Mouse (Mus musculus): ENCODE results near the gene Prkar2b. TPM values are rescaled to one million over a fixed set of nuclear protein-coding genes. Genes with fewer than 3 reads are reported as not detected.

Prkar2b gene
- polyA plus RNA-seq, 1 experiment from 2014 or later = 17.4 TPM

- Histone ChIP-seq H3K9me3 (ENCODE audit: low read length) (no peaks in the 10 kb centered on the region), H3K27me3 (ENCODE audit: insufficient read depth, low read length) (no peaks in the 10 kb centered on the region), H3K27ac (ENCODE audit: low read length) (no peak overlapping the region), H3K4me2 (replicated peaks; ENCODE audit: low read depth, low read length) (no peak overlapping the region), H3K36me3 (ENCODE audit: insufficient read depth, low read length) (peaks cover 55% of the 10 kb centered on the region), H3K4me3 (ENCODE audit: low read length) (no peak overlapping the region), H3K9ac (replicated peaks; ENCODE audit: low read length) (no peak overlapping the region), H3K4me1 (ENCODE audit: insufficient read depth, low read length) (no peaks in the 10 kb centered on the region)
- ATAC-seq (ENCODE audit: low FRiP score, low TSS enrichment) = no peak
- 90% methylated on average over 4 of the region's 4 CpGs for WGBS
These were observed 122.6 kb downstream of the Prkar2b start for GRCm38 (mm10) chr12:31938391-31938997.

DNA sequence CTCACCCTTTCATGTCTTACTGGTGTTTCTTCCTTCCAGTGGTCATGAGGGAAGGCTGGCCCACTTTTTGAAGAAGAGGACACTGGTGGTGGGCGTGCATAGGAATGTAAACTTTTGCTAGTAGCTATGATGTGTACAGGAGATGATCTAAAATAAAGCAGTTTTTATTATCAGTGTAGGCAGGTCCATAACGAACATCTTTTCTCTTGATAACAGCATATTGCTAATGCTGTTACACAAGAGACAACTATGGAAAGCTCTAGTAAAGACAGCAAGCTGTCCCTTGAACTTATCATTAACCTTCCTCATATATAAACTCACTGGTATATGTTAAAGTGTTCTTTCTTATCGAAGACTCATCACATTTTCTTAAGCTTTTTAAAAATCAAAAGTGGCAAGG lies 123.5 kb downstream of the Prkar2b start:
- H3K4me3 ChIP-seq (ENCODE audit: low read length) = no peak overlapping the region
- H3K27ac ChIP-seq (ENCODE audit: low read length) = no peak overlapping the region
- no peak overlapping the region for H3K9ac ChIP-seq (replicated peaks; ENCODE audit: low read length)
- peaks cover 52% of the 10 kb centered on the region for H3K36me3 ChIP-seq (ENCODE audit: insufficient read depth, low read length)
- no peaks in the 10 kb centered on the region for H3K27me3 ChIP-seq (ENCODE audit: insufficient read depth, low read length)
- H3K4me2 ChIP-seq (replicated peaks; ENCODE audit: low read depth, low read length) = no peak overlapping the region
- no peak for ATAC-seq (ENCODE audit: low FRiP score, low TSS enrichment)
- no peaks in the 10 kb centered on the region for H3K9me3 ChIP-seq (ENCODE audit: low read length)
- WGBS = 89% methylated on average over 3 of the region's 3 CpGs
- no peaks in the 10 kb centered on the region for H3K4me1 ChIP-seq (ENCODE audit: insufficient read depth, low read length)

GRCm38 (mm10) chr12:31936657-31937300 lies 124.3 kb downstream of the Prkar2b start:
- Histone ChIP-seq H3K27ac (ENCODE audit: low read length) (no peak overlapping the region), H3K27me3 (ENCODE audit: insufficient read depth, low read length) (no peaks in the 10 kb centered on the region), H3K9ac (replicated peaks; ENCODE audit: low read length) (no peak overlapping the region), H3K4me3 (ENCODE audit: low read length) (no peak overlapping the region), H3K36me3 (ENCODE audit: insufficient read depth, low read length) (peaks cover 49% of the 10 kb centered on the region; the same call in 1 of the 2 replicates), H3K9me3 (ENCODE audit: low read length) (no peaks in the 10 kb centered on the region), H3K4me2 (replicated peaks; ENCODE audit: low read depth, low read length) (no peak overlapping the region), H3K4me1 (ENCODE audit: insufficient read depth, low read length) (no peaks in the 10 kb centered on the region)
- ATAC-seq (ENCODE audit: low FRiP score, low TSS enrichment) = no peak
- 41% methylated on average over 6 of the region's 6 CpGs for WGBS

- Histone ChIP-seq H3K9me3 (ENCODE audit: low read length) (no peaks in the 10 kb centered on the region), H3K27ac (ENCODE audit: low read length) (no peak overlapping the region), H3K4me3 (ENCODE audit: low read length) (no peak overlapping the region), H3K36me3 (ENCODE audit: insufficient read depth, low read length) (peaks cover 46% of the 10 kb centered on the region), H3K4me1 (ENCODE audit: insufficient read depth, low read length) (no peaks in the 10 kb centered on the region), H3K27me3 (ENCODE audit: insufficient read depth, low read length) (no peaks in the 10 kb centered on the region), H3K9ac (replicated peaks; ENCODE audit: low read length) (no peak overlapping the region), H3K4me2 (replicated peaks; ENCODE audit: low read depth, low read length) (no peak overlapping the region)
- ATAC-seq (ENCODE audit: low FRiP score, low TSS enrichment) = no peak
- 96% methylated on average over 3 of the region's 3 CpGs for WGBS
These were observed 129.3 kb downstream of the Prkar2b start for GRCm38 (mm10) chr12:31931818-31932217.

DNA sequence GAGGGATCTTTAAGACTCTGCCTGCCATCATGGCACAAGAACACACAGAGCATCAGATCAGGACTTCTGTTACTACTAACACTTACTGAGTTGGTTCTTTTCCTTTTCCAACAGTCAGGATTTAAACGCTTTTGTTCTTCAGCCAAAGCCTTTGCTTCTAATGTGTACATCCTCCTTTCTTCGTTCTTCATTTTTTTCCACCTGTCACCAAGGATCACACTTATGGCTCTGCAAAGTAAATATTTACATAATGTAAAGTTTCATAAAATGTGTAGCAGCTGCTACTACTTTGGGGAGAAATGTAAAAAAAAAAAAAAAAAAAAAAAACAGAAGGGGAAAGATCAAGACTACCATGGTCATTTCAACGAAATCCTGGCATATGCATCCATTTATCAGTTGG lies 132.6 kb downstream of the Prkar2b start:
- H3K27ac ChIP-seq (ENCODE audit: low read length) = no peak overlapping the region
- H3K4me2 ChIP-seq (replicated peaks; ENCODE audit: low read depth, low read length) = no peak overlapping the region
- no peaks in the 10 kb centered on the region for H3K9me3 ChIP-seq (ENCODE audit: low read length)
- no peak overlapping the region for H3K9ac ChIP-seq (replicated peaks; ENCODE audit: low read length)
- H3K36me3 ChIP-seq (ENCODE audit: insufficient read depth, low read length) = peaks cover 47% of the 10 kb centered on the region
- H3K4me3 ChIP-seq (ENCODE audit: low read length) = no peak overlapping the region
- WGBS = 72% methylated on average over 3 of the region's 3 CpGs
- H3K27me3 ChIP-seq (ENCODE audit: insufficient read depth, low read length) = no peaks in the 10 kb centered on the region
- no peak for ATAC-seq (ENCODE audit: low FRiP score, low TSS enrichment)
- H3K4me1 ChIP-seq (ENCODE audit: insufficient read depth, low read length) = no peaks in the 10 kb centered on the region

DNA sequence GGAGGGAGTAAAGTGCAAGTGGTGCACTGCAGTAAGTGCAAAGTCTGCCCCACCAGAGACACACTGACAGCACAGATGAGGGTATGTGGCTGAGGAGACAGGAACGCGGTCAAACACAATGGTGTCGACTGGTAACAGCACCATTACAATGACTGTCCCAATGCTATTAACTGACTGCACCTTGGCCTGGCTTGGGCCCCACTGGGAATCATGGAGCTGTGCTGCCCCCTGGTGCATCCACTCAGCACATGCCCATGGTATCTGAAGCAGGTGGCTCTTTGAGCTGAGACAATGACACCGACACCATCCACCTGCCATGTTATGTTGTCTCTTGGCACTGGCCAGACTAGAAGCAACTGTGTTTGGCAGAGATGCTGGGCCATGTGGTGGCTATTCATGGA lies 134.4 kb downstream of the Prkar2b start:
- H3K9me3 ChIP-seq (ENCODE audit: low read length) = no peaks in the 10 kb centered on the region
- H3K27me3 ChIP-seq (ENCODE audit: insufficient read depth, low read length) = no peaks in the 10 kb centered on the region
- H3K4me2 ChIP-seq (replicated peaks; ENCODE audit: low read depth, low read length) = no peak overlapping the region
- H3K36me3 ChIP-seq (ENCODE audit: insufficient read depth, low read length) = peaks cover 42% of the 10 kb centered on the region
- ATAC-seq (ENCODE audit: low FRiP score, low TSS enrichment) = peak; percentile 79; the same call in 1 of the 2 replicates
- no peaks in the 10 kb centered on the region for H3K4me1 ChIP-seq (ENCODE audit: insufficient read depth, low read length)
- no peak overlapping the region for H3K27ac ChIP-seq (ENCODE audit: low read length)
- no peak overlapping the region for H3K9ac ChIP-seq (replicated peaks; ENCODE audit: low read length)
- 49% methylated on average over 4 of the region's 4 CpGs for WGBS
- no peak overlapping the region for H3K4me3 ChIP-seq (ENCODE audit: low read length)

DNA sequence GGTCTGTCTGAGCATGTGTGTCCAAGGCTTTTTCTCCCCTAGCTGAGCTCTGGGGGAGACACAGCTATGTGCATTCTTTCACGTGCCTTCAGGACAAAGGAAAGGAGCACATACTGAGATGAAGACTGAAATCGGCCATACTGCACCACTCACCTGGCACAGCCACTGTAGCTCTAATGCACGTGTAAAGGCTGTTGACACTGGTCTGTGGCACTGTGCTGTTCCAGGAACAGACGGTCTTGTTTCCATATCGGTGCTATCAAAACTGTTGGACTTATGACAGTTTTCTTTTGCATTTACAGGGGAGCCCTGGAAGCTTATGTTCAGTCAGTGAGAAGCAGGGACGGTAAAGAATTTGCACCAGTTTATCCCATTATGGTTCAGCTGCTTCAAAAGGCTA lies 135.8 kb downstream of the Prkar2b start:
- H3K4me3 ChIP-seq (ENCODE audit: low read length) = no peak overlapping the region
- no peak overlapping the region for H3K4me2 ChIP-seq (replicated peaks; ENCODE audit: low read depth, low read length)
- no peaks in the 10 kb centered on the region for H3K4me1 ChIP-seq (ENCODE audit: insufficient read depth, low read length)
- no peak overlapping the region for H3K9ac ChIP-seq (replicated peaks; ENCODE audit: low read length)
- H3K27me3 ChIP-seq (ENCODE audit: insufficient read depth, low read length) = no peaks in the 10 kb centered on the region
- ATAC-seq (ENCODE audit: low FRiP score, low TSS enrichment) = no peak
- H3K36me3 ChIP-seq (ENCODE audit: insufficient read depth, low read length) = peaks cover 32% of the 10 kb centered on the region
- no peak overlapping the region for H3K27ac ChIP-seq (ENCODE audit: low read length)
- H3K9me3 ChIP-seq (ENCODE audit: low read length) = no peaks in the 10 kb centered on the region
- 91% methylated on average over 6 of the region's 6 CpGs for WGBS

DNA sequence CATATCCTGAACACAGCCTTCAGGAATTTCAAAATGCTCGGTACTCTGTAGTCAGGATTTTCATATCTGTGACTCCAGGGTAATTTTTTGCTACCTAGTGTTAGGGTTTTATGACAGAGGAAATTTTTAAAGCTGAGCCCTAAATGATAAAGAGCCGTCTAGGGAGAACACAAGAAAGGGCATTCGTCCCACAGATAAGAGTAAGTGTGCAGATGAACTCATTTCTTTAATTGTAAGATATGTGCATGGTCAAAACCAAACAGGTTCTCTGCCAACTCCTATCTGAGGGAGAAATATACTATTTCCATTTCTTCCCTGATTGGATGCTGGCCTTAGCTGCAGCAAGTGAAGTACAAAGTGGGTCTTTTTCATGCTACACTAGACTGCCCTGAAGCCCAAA lies 137.0 kb downstream of the Prkar2b start:
- Histone ChIP-seq H3K4me1 (ENCODE audit: insufficient read depth, low read length) (no peaks in the 10 kb centered on the region), H3K27ac (ENCODE audit: low read length) (no peak overlapping the region), H3K4me2 (replicated peaks; ENCODE audit: low read depth, low read length) (no peak overlapping the region), H3K27me3 (ENCODE audit: insufficient read depth, low read length) (no peaks in the 10 kb centered on the region), H3K9ac (replicated peaks; ENCODE audit: low read length) (no peak overlapping the region), H3K9me3 (ENCODE audit: low read length) (no peaks in the 10 kb centered on the region), H3K36me3 (ENCODE audit: insufficient read depth, low read length) (peaks cover 30% of the 10 kb centered on the region), H3K4me3 (ENCODE audit: low read length) (no peak overlapping the region)
- ATAC-seq (ENCODE audit: low FRiP score, low TSS enrichment) = no peak
- WGBS = 86% methylated on average over 3 of the region's 3 CpGs

GRCm38 (mm10) chr12:31920464-31921405 lies 140.4 kb downstream of the Prkar2b start:
- Histone ChIP-seq H3K36me3 (ENCODE audit: insufficient read depth, low read length) (peaks cover 19% of the 10 kb centered on the region), H3K9ac (replicated peaks; ENCODE audit: low read length) (no peak overlapping the region), H3K27ac (ENCODE audit: low read length) (no peak overlapping the region), H3K4me2 (replicated peaks; ENCODE audit: low read depth, low read length) (no peak overlapping the region), H3K27me3 (ENCODE audit: insufficient read depth, low read length) (no peaks in the 10 kb centered on the region), H3K9me3 (ENCODE audit: low read length) (no peaks in the 10 kb centered on the region), H3K4me3 (ENCODE audit: low read length) (no peak overlapping the region), H3K4me1 (ENCODE audit: insufficient read depth, low read length) (no peaks in the 10 kb centered on the region)
- ATAC-seq (ENCODE audit: low FRiP score, low TSS enrichment) = peak; percentile 46; the same call in 1 of the 2 replicates
- 75% methylated on average over 18 of the region's 18 CpGs for WGBS
